Mouse (Mus musculus) erythroblast, embryonic 14.5 days (primary cell): ENCODE data around the gene Slc5a1.

ENCODE experiments used
- GATA1 ChIP-seq: IDR thresholded peaks from 2 replicates; pipeline ENCODE4 v1.6.1; 2012; ENCODE audit warnings: low read length, inconsistent platforms, mixed read lengths
- TAL1 ChIP-seq: IDR thresholded peaks from 3 replicates; pipeline ENCODE4 v1.6.1; 2012; ENCODE audit warnings: low read length, inconsistent platforms, mixed read lengths

DNA sequence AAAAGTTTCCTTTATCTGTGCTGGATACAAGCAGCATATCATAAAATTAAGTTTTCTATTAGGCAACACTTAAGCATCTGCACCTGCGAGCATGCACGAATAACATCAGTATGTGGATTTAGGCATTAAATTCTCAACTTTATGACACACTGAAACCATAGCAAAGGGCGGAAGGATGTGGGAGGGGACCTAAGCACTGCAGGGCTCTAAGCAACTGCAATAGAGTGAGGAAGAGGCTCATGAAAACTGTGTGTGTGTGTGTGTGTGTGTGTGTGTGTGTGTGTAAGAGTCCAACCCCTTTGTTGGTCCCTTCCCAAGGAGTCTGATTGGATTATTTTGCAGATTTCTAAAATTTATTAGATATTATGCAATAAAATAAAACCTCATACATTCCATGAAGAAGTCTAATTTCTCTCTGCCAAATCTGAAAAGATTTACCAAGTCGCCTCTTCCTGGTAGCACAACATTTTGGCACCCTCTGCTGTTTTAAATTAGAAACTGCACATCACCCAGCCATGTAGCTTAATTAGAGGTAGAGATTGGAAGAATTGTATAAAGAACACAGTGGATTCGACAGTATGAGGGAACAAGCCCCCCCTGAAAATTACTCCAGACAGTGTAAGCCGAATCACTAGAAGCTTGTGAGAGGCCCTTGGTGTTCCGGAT is 38.9 kb downstream of the Slc5a1 start:
- TF ChIP-seq GATA1 (no peak), TAL1 (no peak)
